Mouse (Mus musculus): ENCODE results near the gene Abracl.

Gene Abracl

DNA sequence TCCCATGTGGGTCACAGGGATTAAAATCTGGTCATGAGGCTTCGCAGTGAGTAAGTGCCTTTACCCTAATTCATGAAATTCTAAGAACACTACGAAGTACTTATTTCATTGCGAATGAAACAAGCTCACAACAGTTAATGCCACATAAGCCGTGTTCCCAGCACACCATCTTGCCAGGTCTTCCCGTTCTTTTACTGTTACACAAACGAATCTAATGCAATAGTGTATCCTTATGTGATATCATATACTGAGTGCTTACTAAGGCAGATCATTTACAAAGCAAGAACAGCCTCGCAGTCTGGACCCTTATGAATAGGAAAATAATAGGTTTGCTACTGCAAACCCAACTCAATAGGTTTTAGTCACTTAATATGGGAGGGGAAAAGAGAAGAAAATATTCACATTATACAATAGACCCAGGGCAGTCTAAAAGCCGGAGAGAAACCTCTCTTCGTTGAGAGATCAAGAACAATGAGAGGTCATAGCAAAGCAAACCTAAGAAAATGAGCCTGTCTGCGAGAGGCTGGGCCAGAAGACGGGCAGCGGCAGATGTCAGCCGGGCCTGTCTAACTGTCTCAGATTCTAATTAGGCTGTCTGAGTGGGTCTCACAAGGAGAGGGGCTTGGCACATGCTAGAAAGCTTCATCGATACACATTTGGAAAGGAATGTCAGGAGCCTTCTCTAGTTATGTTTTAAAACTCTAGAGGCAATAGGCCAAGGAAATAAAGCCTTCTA lies 1.3 kb downstream of the Abracl start:
- DNase-seq = no peak

DNA sequence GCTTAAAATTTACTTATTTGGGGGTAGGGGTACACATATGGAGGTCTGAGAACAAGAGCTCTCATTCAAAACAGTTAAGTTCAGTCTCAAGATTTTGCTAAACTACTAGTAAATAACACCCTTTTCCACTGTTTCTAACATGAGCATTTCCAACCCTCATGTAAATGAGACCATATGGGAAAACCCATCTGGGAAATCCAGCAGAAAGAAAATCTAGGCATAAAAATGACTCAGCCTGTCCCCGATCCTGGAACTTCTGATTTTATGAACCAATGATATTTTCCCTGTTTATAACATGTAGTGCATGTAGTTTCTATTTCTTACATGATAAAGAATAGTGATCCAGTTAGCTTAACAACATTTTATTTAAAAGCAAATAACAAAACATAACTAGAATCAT lies 2.2 kb downstream of the Abracl start:
- no peak for DNase-seq

DNA sequence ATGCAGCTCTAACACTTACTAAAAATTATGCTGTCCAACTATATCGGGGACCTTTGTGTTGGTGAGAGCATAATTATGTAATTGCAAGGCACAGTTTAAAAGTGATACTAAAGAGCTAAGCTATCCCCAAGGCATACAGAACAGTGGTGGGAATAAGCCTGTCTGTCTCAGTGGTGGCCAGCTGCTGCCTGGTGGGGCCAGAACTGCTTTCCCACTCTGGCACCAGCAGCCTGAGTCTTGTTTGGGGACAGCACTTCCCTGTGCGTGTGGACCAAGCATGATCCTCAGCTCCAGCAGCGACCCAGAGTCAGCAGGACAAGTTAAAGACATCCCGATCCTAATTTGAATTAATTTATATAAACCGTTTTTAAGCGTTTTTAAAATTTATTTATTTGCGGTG lies 2.6 kb downstream of the Abracl start:
- DNase-seq = no peak

DNA sequence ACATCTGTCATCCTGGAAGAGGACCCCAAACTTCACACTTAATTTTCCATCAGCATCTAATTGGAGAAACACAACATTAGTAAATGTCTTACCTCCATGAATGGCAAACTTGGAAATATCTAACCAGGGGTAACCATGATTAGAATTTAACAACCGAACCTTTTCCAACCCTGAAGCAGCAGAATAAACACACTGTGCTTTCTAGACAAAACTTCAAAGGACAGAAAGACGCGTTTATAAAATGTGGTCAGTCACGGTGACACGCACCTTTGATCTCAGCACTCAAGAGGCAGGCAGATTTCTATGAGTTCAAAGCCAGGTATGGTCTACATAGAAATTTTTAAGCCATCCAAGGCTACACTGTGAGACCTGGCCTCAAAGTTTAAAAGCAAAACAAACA lies 11.3 kb downstream of the Abracl start:
- no peak for DNase-seq

DNA sequence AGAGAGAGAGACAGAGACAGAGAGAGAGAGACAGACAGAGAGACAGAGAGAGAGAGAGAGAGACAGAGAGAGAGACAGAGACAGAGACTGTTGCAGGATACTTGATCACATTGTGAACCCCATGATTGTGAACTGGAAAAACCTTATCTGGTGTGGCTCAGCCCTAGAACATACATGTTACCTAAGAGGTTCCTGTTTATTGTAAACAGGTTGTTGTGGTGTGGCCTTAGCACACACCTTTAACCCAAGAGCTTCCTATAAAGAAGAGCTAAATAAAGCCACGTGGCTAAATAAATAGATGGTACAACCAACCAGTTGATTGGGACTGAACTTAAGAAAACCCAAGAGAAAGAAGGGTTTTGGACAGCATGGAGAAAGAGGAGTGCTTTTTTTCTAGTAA lies 13.3 kb downstream of the Abracl start:
- DNase-seq = no peak

DNA sequence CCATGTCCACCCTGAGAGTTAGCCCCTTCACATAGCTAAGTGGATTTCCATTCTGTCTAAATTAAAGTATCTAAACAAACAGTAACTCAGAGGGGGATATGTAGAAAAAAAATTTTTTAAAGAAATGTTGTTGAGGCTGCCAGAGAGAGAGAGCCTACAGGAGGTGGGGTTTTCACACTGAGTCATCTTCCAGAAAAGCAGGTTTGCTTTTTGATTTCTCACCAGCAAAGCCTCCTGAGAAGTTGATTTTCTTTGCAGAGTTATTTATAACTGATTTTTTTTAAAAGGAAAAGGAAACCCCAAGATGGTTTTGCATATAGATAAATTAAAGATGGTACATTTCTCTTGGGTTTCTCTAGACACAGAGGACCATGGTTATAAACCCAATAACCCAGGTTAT lies 15.0 kb downstream of the Abracl start:
- no peak for DNase-seq

DNA sequence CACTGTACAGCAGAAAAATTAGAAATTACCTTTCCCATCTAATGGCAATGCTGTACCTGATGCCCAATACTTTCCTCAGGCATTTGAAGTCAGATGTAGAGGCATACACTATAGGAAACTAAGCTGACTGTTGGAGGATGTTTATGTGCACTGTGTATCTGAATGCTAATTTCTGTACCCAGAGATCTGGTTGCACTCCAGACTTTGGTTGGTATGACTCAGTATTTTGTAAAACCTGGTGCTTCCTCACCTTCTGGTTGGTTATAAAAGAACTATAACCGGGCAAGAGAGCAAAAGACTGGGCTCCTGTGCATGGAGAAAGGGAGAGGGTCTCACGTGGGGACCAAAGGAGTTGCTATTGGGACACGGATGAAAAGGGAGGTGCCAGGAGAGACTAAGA lies 15.8 kb downstream of the Abracl start:
- DNase-seq = no peak

DNA sequence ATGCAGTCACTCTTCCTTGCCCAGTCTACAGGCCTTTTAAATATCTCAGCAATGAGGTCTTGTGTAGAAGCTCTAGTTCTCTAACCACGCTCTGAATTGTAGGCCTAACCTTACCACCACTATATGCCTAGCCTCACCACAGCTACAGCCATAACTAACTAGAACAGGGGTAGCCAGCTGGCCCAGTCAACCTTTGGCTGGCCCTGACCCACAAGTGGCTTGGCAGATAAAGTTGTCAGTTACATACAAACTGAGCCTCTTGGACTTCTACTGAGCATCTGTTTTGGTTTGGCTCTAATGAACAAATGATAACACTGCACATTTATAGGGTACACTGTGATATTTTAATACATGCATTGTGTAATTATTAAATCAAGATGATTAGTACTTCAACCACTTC lies 16.3 kb downstream of the Abracl start:
- DNase-seq = no peak

DNA sequence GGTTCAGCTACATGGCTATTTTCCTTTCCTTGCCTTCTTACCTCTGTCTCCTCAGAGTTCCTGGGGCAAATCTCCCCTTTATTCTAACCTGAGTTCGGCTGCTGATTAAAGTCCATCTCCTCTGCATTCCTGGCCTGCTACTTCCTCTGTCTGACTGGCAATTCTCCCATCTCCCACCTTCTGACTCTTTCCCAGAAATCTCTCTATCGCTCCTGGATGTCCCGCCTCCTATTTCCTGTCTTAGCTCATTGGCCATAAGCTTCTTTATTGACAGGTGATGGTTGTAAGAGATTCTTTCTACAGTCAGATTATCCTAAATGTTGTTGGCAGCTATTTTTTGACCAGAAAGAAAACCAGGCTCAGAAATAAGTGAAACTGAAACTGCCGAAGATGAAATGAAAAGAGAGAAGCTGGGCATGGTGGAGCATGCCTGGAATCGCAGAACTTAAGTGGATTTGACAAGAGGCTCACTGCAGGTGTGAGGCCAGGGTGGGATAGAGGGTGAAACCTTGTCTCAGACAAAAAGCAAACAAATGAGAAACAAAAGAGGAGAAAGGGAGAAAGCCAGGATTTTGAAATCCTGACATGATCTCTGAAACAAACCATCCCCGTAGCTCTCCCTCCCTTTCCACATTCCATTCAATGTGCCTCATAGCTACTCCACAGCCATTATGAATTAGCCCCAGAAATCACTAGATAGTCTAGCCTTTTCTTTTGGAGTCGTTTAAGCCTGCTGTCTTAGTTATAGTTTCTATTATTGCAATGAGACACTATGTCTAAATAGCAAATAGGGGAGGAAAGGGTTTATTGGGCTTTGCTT lies 17.7 kb downstream of the Abracl start:
- no peak for DNase-seq

DNA sequence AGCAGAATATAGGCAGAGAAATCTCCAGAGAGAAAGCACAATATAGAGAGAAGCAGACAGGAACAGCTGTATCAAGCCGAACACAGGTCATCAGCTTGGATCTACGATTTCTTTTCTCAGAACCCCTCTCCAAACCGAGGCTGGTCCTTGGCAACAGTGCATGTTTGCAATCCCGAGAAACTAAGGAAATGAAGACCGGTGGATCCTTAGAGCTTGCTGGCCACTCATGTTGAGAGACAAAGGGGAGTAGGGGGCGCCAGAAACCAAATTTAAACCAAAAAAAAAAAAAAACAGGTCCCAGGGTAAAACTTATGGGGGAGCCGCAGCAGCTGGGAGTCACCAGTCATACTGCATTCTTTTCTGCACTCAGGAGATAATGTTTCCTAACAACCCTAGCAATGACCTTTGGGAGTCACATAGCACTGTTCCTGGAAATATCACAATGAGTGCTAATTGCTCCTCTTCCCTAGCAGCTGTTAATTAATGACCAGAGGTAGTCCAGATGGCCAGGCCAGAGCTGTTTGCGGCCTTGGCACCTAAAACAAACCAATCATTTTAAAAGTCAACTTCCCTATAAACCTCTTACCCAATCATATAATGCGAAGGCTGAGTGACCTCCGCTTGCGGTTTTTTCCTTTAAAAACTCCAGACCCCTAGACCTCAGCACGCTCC lies 19.0 kb downstream of the Abracl start:
- DNase-seq = no peak

DNA sequence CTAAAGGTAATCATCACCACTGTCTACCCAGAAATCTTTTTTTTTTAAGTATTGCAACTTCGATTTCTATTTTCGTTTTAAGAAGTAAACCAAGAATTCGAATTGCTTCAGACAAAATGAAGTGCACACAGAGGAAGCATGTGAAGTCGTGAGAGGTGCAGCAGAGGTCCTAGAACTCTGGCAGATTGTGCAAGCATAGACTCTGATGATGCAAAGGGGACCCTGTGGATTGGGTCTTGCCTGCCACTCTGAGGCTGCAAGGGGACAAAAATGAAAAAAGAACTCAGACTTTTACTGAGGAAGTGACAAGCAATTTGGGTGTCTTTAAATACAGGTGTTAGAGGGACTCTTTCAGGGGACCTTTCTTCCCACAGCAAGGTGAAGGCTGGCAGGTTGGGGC lies 32.5 kb downstream of the Abracl start:
- DNase-seq = no peak

DNA sequence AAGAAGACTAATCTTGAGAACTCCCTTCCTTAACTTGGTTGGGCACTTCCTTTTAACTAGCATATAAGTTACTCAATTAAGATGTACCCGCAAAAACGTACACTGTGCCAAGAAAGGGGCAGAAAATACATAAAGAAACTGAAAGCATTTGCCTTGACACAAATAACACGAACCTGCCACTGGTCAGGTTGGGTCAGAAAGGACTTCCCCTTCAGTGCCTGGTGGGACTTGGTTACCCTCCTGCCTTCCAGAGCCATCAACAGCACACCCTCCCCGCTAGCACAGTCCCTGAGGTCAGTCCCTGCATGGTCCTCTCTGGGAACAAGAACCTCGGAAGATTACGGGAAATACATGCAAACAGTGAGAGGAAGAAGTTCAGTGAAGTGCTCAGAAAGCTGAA lies 34.0 kb downstream of the Abracl start:
- no peak for DNase-seq

DNA sequence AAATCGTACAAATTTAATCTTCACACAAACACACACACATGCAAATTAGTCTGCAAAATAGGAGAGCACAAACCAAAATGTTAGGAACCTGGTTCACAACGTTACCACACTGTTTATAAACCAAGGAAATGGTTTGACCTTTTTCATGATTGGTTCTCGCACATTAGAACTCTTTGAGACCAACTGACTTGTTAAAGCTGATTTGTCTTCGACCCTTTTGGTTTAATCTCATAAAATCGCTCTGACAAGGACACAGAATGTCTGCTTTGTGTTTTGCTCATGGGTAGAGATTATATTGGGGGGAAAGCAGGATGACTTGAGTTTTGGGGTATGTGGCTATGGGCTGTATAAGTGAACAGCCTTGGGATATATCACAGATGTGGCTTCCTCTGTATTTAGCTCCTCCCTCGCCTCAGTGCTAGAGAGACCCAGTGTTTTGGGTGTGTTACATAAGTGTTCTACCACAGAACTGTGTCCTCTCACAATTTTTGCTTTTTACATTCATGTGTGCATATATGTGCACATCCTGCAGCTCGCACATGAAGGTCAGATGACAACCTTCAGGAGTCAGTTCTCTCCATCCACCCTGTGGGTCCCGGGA lies 35.2 kb downstream of the Abracl start:
- no peak for DNase-seq

DNA sequence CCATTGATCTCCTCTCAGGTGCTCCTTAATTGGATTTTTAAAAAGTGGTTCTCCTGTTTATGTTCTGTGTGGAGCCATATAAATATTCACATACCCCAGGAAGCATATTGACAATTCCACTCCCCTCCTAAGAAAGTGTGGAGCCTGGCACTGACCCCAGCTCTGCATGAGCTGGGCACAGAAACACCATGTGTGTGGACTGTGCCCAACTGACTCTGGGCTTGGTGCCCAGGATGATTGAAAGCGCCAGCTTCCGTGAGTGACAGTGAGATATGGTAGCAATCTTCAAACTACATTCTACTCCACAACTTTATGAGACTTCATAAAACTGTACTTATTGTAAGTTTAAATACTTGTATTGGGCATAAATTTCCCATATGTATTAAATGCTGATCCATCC lies 39.8 kb downstream of the Abracl start:
- DNase-seq = peak; percentile 7

DNA sequence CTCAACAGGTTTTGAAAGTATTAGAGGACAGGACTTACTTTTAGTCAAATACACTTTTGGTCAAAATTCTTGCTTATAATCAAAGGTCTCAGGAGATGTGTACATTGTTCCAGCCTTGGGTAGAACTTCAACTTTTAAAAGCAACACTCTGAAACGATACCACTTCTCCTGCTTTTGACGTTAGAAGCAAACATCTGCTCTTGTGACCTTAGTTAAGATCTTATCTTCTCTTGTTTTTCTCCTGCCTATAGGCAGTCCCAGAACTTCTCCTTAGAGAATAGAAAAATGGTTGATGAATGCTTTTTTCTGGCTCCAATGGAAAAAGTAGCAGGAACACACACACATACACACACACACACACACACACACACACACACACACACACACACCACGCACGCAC lies 57.0 kb downstream of the Abracl start:
- DNase-seq = no peak

Data from right cerebral cortex, postnatal 14 days (tissue).